Comparison of ENCODE assay signal across 11 mouse cellular contexts in the genomic region with DNA sequence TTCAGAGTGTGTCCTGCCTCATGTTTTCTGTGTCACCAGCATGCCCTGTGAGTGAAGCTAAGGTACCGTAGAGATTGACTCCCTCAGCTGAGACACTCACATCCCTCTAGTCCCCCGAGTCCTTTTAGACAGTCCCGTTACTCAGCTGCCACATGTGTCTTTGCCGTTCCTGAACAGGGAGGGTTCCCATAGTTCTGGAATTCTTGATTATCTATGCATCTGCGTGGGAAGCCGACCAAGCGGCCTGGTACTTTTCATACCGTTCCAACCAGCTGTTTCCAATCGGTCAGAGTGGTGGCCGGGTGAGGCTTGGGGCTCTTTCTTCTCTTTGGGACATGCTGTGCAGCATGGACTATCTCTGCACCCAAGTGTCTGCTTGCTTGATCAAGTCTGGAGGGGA.
DNase-seq lines count a peak whose midpoint lies in the region; ATAC-seq lines count a peak whose summit lies in the region.
"Had no signal": no experiment of that assay in that cellular context is flagged by ENCODE, and none has a peak within 500 bp of the region (broad histone marks: within the 10 kb centered on the region; RNA-seq: fewer than 3 reads in every experiment).

No protein-coding gene starts in this region.

- H3K4me3 ChIP-seq in heart, embryonic 14.5 days (ENCODE audit: control insufficient read depth in 1 of 2, insufficient read depth in 1 of 2, low read depth in 1 of 2, low read length in 2 of 2) = no peak overlapping the region
- no peak overlapping the region for H3K4me3 ChIP-seq in midbrain, embryonic 10.5 days
- no peak overlapping the region for H3K4me3 ChIP-seq in midbrain, embryonic 14.5 days (replicated peaks; ENCODE audit: low read depth, low read length)
- H3K4me3 ChIP-seq in stomach, embryonic 16.5 days (replicated peaks; ENCODE audit: low read length) = no peak overlapping the region
- H3K4me3 ChIP-seq: forebrain, embryonic 13.5 days had no signal

- intact Hi-C loops in heart, postnatal 25 days (cut with DNase I) = no loop called here

- no peak for DNase-seq in heart, postnatal 25 days (ENCODE audit: low spot score)
- peak; percentile 12 for DNase-seq in midbrain, embryonic 10.5 days (ENCODE audit: low spot score)
- no peak for DNase-seq in midbrain, embryonic 14.5 days
- DNase-seq in forelimb bud, embryonic 11.5 days (ENCODE audit: low read depth, low spot score) = peak; percentile 10
- no peak for DNase-seq in ovary, postnatal 36 days (ENCODE audit: low spot score)
- no peak for DNase-seq in thymus, postnatal 4 days
- DNase-seq: cerebellum, postnatal 14 days had no signal

- H3K4me2 ChIP-seq in heart, embryonic 14.5 days (ENCODE audit: low read length) = 0 out of 2 replicates have a peak overlapping the region, but pooled peaks have one; percentile 4
- H3K4me2 ChIP-seq in midbrain, embryonic 14.5 days (ENCODE audit: low read length) = no peak overlapping the region
- H3K4me2 ChIP-seq in stomach, embryonic 16.5 days (ENCODE audit: low read depth, low read length) = no peak overlapping the region
- H3K4me2 ChIP-seq: forebrain, embryonic 13.5 days had no signal

- H3K27me3 ChIP-seq in heart, embryonic 14.5 days (ENCODE audit: control insufficient read depth, insufficient read depth, low read length) = no peaks in the 10 kb centered on the region
- H3K27me3 ChIP-seq in midbrain, embryonic 10.5 days (ENCODE audit: low read depth, poor library complexity, severe bottlenecking) = no peaks in the 10 kb centered on the region
- no peaks in the 10 kb centered on the region for H3K27me3 ChIP-seq in midbrain, embryonic 14.5 days (ENCODE audit: control insufficient read depth, insufficient read depth, low read length)
- H3K27me3 ChIP-seq in stomach, embryonic 16.5 days (ENCODE audit: control insufficient read depth, insufficient read depth, low read length) = no peaks in the 10 kb centered on the region
- H3K27me3 ChIP-seq: forebrain, embryonic 13.5 days had no signal

- H3K9me3 ChIP-seq in heart, embryonic 14.5 days (ENCODE audit: control insufficient read depth, low read length) = no peaks in the 10 kb centered on the region
- H3K9me3 ChIP-seq in midbrain, embryonic 10.5 days (replicated peaks) = no peaks in the 10 kb centered on the region
- H3K9me3 ChIP-seq in midbrain, embryonic 14.5 days (ENCODE audit: control insufficient read depth, low read length) = no peaks in the 10 kb centered on the region
- no peaks in the 10 kb centered on the region for H3K9me3 ChIP-seq in stomach, embryonic 16.5 days (replicated peaks; ENCODE audit: control insufficient read depth, low read length)
- H3K9me3 ChIP-seq: forebrain, embryonic 13.5 days had no signal

- no peak overlapping the region for H3K9ac ChIP-seq in heart, embryonic 14.5 days (ENCODE audit: low read length)
- H3K9ac ChIP-seq in midbrain, embryonic 14.5 days (replicated peaks; ENCODE audit: low read length) = no peak overlapping the region
- H3K9ac ChIP-seq in stomach, embryonic 16.5 days (ENCODE audit: low read length) = no peak overlapping the region
- H3K9ac ChIP-seq: forebrain, embryonic 13.5 days had no signal

- H3K36me3 ChIP-seq in heart, embryonic 14.5 days (ENCODE audit: control insufficient read depth, insufficient read depth, low read length) = no peaks in the 10 kb centered on the region
- H3K36me3 ChIP-seq in midbrain, embryonic 10.5 days = no peaks in the 10 kb centered on the region
- no peaks in the 10 kb centered on the region for H3K36me3 ChIP-seq in midbrain, embryonic 14.5 days (ENCODE audit: control insufficient read depth, insufficient read depth, low read length)
- H3K36me3 ChIP-seq in stomach, embryonic 16.5 days (ENCODE audit: control insufficient read depth, insufficient read depth, low read length) = no peaks in the 10 kb centered on the region

- ATAC-seq in heart, embryonic 14.5 days (ENCODE audit: insufficient number of reproducible peaks, insufficient read depth, low FRiP score, low read depth) = no peak
- ATAC-seq in midbrain, embryonic 14.5 days (ENCODE audit: low FRiP score, low TSS enrichment) = no peak
- ATAC-seq in stomach, embryonic 16.5 days (ENCODE audit: insufficient read depth, low FRiP score) = 0 out of 2 replicates have a peak, but pooled peaks have one; percentile 8
- ATAC-seq: CD4-positive, CD25-positive, alpha-beta regulatory T cell, adult 4 months; forebrain, embryonic 13.5 days had no signal

- WGBS in heart, embryonic 14.5 days = 59% methylated on average over 10 of the region's 10 CpGs
- 75% methylated on average over 10 of the region's 10 CpGs for WGBS in midbrain, embryonic 10.5 days
- 68% methylated on average over 10 of the region's 10 CpGs for WGBS in midbrain, embryonic 14.5 days
- WGBS in stomach, embryonic 16.5 days = 62% methylated on average over 10 of the region's 10 CpGs

- H3K27ac ChIP-seq in heart, embryonic 14.5 days (replicated peaks in 1 of 2; ENCODE audit: control insufficient read depth in 1 of 2, insufficient read depth in 1 of 2, low read depth in 2 of 2, low read length in 2 of 2) = peak overlapping the region; percentile 61 to 77; a peak in 3 of 4 replicates
- peak overlapping the region; percentile 33; the same call in 1 of the 2 replicates for H3K27ac ChIP-seq in midbrain, embryonic 10.5 days (replicated peaks)
- H3K27ac ChIP-seq in midbrain, embryonic 14.5 days (replicated peaks; ENCODE audit: low read depth, low read length) = no peak overlapping the region
- no peak overlapping the region for H3K27ac ChIP-seq in stomach, embryonic 16.5 days (ENCODE audit: low read length)
- H3K27ac ChIP-seq: forebrain, embryonic 13.5 days had no signal

- H3K4me1 ChIP-seq in heart, embryonic 14.5 days (ENCODE audit: control insufficient read depth in 2 of 2, insufficient read depth in 2 of 2, low read length in 2 of 2) = peaks cover 25 to 26% of the 10 kb centered on the region in 2 experiments
- peaks cover 17% of the 10 kb centered on the region for H3K4me1 ChIP-seq in midbrain, embryonic 10.5 days
- no peaks in the 10 kb centered on the region for H3K4me1 ChIP-seq in midbrain, embryonic 14.5 days (ENCODE audit: control insufficient read depth, insufficient read depth, low read length)
- H3K4me1 ChIP-seq in stomach, embryonic 16.5 days (ENCODE audit: control insufficient read depth, insufficient read depth, low read length) = peaks cover 22% of the 10 kb centered on the region

Comparison
In these comparisons a context has a peak if more than half of its experiments do, and no peak if none do; other contexts are left out.
1. H3K27ac ChIP-seq: peak in heart, embryonic 14.5 days (2 of 2) and midbrain, embryonic 10.5 days (single experiment); none in midbrain, embryonic 14.5 days (single experiment) and stomach, embryonic 16.5 days (single experiment).
2. DNase-seq: peak in midbrain, embryonic 10.5 days (single experiment) and forelimb bud, embryonic 11.5 days (single experiment); none in heart, postnatal 25 days (single experiment), midbrain, embryonic 14.5 days (single experiment), ovary, postnatal 36 days (single experiment) and thymus, postnatal 4 days (single experiment).